Mouse (Mus musculus) midbrain, embryonic 13.5 days (tissue): ENCODE results near the gene Rfx8. TPM values are rescaled to one million over a fixed set of nuclear protein-coding genes. Genes with fewer than 3 reads are reported as not detected.

Source experiments
- ATAC-seq: fragments of 200-750 bp; cut with Nextera tagmentation; 2 replicates; pipeline ENCODE4 v1.8.0; 2017; ENCODE audit warnings: mild to moderate bottlenecking, moderate TSS enrichment, moderate library complexity
- H3K27ac ChIP-seq: fragments of 300-500 bp; sonication (generic); 2 replicates; pipeline ENCODE4 v1.5.1; 2015; ENCODE audit warnings: inconsistent platforms, mild to moderate bottlenecking, moderate library complexity
- H3K27me3 ChIP-seq: fragments of 300-500 bp; sonication (generic); 2 replicates; pipeline ENCODE4 v1.6.1; 2015; ENCODE audit warnings: mild to moderate bottlenecking, inconsistent platforms
- H3K36me3 ChIP-seq: fragments of 300-500 bp; sonication (generic); 2 replicates; pipeline ENCODE4 v1.6.1; 2015; ENCODE audit warnings: mild to moderate bottlenecking, inconsistent platforms
- H3K4me1 ChIP-seq: fragments of 300-500 bp; sonication (generic); replicated peaks from 2 replicates; pipeline ENCODE4 v1.6.1; 2015; ENCODE audit warnings: inconsistent platforms
- H3K4me2 ChIP-seq: fragments of 300-500 bp; sonication (generic); replicated peaks from 2 replicates; pipeline ENCODE4 v1.6.1; 2015; ENCODE audit warnings: moderate library complexity, mild to moderate bottlenecking, inconsistent platforms
- H3K4me3 ChIP-seq: fragments of 300-500 bp; sonication (generic); replicated peaks from 2 replicates; pipeline ENCODE4 v1.5.1; 2015; ENCODE audit warnings: mild to moderate bottlenecking, inconsistent platforms
- H3K9ac ChIP-seq: fragments of 300-500 bp; sonication (generic); replicated peaks from 2 replicates; pipeline ENCODE4 v1.6.1; 2015; ENCODE audit warnings: mild to moderate bottlenecking, inconsistent platforms
- H3K9me3 ChIP-seq: fragments of 300-500 bp; sonication (generic); 2 replicates; pipeline ENCODE4 v1.6.1; 2016; ENCODE audit warnings: mild to moderate bottlenecking, inconsistent platforms
- WGBS: fragments of 180-500 bp; shearing (Covaris S2); methylation state at CpG from one replicate; pipeline ENCODE4 v1.1.7; 2015; 5-methylcytosine and 5-hydroxymethylcytosine counted together
- polyA plus RNA-seq: library from polyadenylated mRNA; unstranded; fragments of >200 nt; fragmentation: Nextera tagmentation; extraction: Ambion mirVana; gene quantifications from 2 replicates; pipeline ENCODE4 v1.2.1, GENCODE M21; 2015

Rfx8 gene
- polyA plus RNA-seq, 1 experiment from 2014 or later, result 0.28 TPM

DNA sequence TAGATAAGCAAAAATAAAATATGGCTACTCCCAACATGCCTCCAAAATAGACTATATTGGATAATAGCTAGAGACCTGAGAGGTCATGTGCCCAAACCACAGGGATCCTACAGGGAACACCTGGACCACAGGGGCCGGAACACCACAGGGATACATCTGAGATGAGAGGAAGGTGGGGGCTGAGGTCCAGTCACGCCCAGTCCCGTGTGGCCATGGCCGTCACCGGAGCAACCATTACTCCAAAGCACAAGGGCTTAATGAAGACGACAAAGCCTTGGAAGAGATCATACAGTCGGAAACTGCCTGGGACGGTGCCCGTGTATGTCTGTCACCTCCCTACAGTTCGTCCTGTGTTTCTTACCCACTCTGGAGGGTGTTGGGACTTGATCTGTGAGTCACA, 13.1 kb upstream of the Rfx8 start:
- H3K9me3 ChIP-seq, result no peaks in the 10 kb centered on the region
- H3K27ac ChIP-seq, result no peak overlapping the region
- H3K9ac ChIP-seq, result no peak overlapping the region
- 93% methylated on average over 10 of the region's 10 CpGs for WGBS
- no peak for ATAC-seq
- peaks cover 27% of the 10 kb centered on the region for H3K4me1 ChIP-seq
- no peak overlapping the region for H3K4me2 ChIP-seq
- no peaks in the 10 kb centered on the region for H3K36me3 ChIP-seq
- no peak overlapping the region for H3K4me3 ChIP-seq
- no peaks in the 10 kb centered on the region for H3K27me3 ChIP-seq

DNA sequence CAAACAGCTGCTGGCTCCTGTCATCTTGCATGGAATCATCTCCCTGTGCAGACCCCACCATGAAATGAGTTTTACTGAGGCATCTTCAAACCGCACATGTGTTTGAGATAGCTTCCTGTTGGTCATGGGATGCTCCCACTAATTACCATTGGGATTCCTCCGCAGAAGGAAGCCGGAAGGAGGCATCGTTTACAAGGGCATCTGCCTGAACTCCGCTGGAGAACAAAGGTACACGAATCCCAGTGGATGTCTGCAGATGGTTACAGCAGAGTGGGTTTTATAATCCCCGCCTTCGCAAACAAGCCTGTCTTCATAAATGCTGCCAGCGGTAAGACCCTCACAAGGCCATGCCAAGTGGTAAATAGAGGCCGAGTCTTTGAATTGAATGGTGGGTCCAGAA, 11.3 kb upstream of the Rfx8 start:
- Histone ChIP-seq H3K27me3 (no peaks in the 10 kb centered on the region), H3K9me3 (no peaks in the 10 kb centered on the region), H3K27ac (no peak overlapping the region), H3K4me1 (peaks cover 27% of the 10 kb centered on the region), H3K4me3 (no peak overlapping the region), H3K4me2 (no peak overlapping the region), H3K36me3 (no peaks in the 10 kb centered on the region), H3K9ac (no peak overlapping the region)
- ATAC-seq, result peak; percentile 40; the same call in 1 of the 2 replicates
- WGBS, result 56% methylated on average over 10 of the region's 10 CpGs

DNA sequence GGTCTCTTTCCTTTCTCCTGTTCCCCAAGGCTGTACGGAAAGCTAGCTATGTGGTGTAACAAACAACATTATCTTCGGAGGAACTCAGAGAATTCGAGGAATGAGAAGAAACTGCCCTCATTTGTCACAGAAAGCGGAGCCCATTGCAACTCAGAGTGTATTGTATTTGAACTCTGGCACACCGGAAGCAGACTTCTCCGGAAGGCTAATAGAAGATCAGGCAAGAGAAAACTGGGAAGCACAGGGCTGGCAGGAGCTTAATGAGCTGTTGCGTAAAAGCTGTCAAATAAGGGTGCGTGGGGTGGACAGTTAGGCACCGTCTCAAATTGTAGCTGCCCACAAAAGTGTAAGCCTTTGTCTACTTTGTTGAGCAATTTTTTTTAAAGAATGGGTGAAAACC, 10.7 kb upstream of the Rfx8 start:
- no peak for ATAC-seq
- Histone ChIP-seq H3K27ac (no peak overlapping the region), H3K9ac (no peak overlapping the region), H3K4me3 (no peak overlapping the region), H3K36me3 (no peaks in the 10 kb centered on the region), H3K4me2 (no peak overlapping the region), H3K9me3 (no peaks in the 10 kb centered on the region), H3K27me3 (no peaks in the 10 kb centered on the region), H3K4me1 (peaks cover 27% of the 10 kb centered on the region)
- WGBS, result 64% methylated on average over 9 of the region's 9 CpGs

DNA sequence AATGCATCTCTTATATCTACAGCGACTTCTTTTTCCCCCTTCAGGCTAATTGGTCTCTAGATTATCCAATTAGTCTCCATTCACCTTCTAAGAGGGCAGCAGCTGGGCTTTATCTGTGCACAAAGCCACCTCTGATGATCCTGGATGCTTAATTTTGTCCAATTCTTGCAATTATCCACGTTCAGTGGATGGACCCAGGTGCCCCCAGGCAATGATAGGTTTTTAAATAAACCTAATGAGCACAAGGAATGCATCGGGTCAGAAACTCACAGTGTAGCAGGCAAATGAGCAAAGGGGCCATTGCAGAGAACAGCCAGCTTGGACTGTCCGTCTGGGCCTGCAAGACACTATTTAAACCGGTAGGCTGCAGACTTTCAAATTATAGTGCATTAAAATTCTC, 10.1 kb upstream of the Rfx8 start:
- no peak overlapping the region for H3K27ac ChIP-seq

DNA sequence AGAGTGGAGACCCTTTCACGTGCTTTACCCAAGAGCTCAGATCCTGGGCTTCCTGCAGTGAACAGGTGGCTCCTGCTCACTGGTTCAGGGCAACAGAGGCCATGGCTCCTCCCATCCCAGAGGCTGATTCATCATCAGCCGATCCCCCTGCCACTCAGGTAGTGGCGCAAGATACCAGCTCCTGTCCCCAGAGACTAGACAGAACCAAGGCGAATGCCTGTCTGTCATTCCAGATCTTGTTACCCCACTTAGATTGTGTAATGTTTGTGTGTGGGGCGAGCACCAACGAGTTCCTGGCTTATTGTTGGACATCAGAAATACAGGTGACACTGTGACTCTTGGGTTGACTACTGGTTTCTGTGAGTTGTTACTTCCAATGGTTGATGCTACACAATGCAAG, 9.1 kb upstream of the Rfx8 start:
- no peak overlapping the region for H3K9ac ChIP-seq
- no peak overlapping the region for H3K4me3 ChIP-seq
- H3K36me3 ChIP-seq, result no peaks in the 10 kb centered on the region
- H3K9me3 ChIP-seq, result no peaks in the 10 kb centered on the region
- no peak overlapping the region for H3K4me2 ChIP-seq
- WGBS, result 87% methylated on average over 6 of the region's 6 CpGs
- no peak overlapping the region for H3K27ac ChIP-seq
- ATAC-seq, result no peak
- H3K27me3 ChIP-seq, result no peaks in the 10 kb centered on the region
- peaks cover 20% of the 10 kb centered on the region for H3K4me1 ChIP-seq

More for the DNA sequence above, 10.1 kb upstream of the Rfx8 start:
- ATAC-seq, result peak; percentile 55
- H3K4me2 ChIP-seq, result no peak overlapping the region
- peaks cover 23% of the 10 kb centered on the region for H3K4me1 ChIP-seq
- H3K27me3 ChIP-seq, result no peaks in the 10 kb centered on the region
- H3K9ac ChIP-seq, result no peak overlapping the region
- H3K4me3 ChIP-seq, result no peak overlapping the region
- 36% methylated on average over 5 of the region's 5 CpGs for WGBS
- no peaks in the 10 kb centered on the region for H3K9me3 ChIP-seq
- H3K36me3 ChIP-seq, result no peaks in the 10 kb centered on the region

DNA sequence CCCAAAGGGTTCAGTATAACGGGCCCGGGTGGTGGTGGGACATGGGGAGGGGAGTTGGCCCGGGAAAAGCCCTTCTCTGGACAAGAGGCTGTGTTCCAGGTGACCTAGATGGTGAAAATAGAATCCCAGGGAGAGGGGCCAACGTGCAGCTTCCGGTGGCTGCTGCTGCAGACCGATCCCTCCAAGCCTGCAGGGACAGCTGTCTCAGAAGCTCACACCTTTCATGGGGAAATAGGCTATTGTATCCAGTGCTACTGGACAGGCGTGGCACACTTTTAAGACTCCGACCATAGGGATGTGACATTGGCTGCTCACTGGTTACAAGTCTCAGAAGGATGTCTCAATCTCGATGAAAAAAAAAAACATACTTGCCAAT, 542 bp upstream of the Rfx8 start:
- peak; percentile 43; the same call in 1 of the 2 replicates for ATAC-seq
- Histone ChIP-seq H3K4me1 (peaks cover 11% of the 10 kb centered on the region; the same call in 1 of the 2 replicates), H3K36me3 (no peaks in the 10 kb centered on the region), H3K9me3 (no peaks in the 10 kb centered on the region), H3K9ac (peak overlapping the region; percentile 80; the same call in 1 of the 2 replicates), H3K4me3 (peak overlapping the region; percentile 57), H3K27ac (no peak overlapping the region), H3K4me2 (peak overlapping the region; percentile 90), H3K27me3 (no peaks in the 10 kb centered on the region)
- 20% methylated on average over 9 of the region's 9 CpGs for WGBS

DNA sequence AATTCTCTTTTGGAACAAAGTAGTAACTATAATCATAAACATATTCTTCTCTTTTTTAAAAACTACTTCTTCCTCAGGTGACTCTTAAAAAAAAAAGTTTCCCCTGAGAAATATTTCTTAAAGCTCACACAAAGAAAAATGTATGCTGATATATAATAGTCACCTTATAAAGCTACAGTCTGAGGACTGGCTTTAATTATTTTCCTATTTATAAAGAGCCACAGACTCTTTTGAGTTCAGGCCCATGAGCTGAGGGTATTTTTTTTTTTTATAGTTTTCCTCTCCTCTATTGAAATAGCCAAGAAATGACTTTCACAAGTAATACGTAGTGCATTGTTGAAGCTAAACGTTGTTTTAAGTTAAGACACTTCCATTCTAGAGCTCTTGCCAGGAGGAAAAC, 611 bp downstream of the Rfx8 start:
- Histone ChIP-seq H3K4me3 (peak overlapping the region; percentile 57), H3K4me2 (peak overlapping the region; percentile 90), H3K27ac (no peak overlapping the region), H3K4me1 (peaks cover 11% of the 10 kb centered on the region; the same call in 1 of the 2 replicates), H3K9me3 (no peaks in the 10 kb centered on the region), H3K36me3 (no peaks in the 10 kb centered on the region), H3K27me3 (no peaks in the 10 kb centered on the region), H3K9ac (peak overlapping the region; percentile 80)
- no peak for ATAC-seq
- 40% methylated on average over 2 of the region's 2 CpGs for WGBS

DNA sequence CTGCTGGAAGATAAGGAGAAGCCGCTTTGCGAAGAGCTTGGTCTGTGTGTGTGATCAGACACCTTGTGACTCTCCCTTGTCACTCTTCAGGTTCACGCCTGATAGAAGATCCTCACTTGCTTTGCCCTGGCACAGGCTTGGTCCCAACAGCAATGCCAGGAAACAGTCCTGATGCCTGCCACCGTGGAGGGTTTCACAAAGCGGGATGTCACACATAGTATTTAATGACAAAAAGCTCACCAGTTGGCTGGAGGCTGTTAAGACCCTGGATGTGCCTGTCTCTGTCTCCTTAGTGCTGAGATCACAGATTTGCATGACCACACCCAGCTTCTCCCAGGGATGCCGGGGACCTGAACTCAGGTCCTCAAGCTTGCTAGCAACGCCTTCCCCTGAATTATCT, 5.2 kb downstream of the Rfx8 start:
- Histone ChIP-seq H3K9ac (no peak overlapping the region), H3K4me1 (peaks cover 2% of the 10 kb centered on the region; the same call in 1 of the 2 replicates), H3K36me3 (no peaks in the 10 kb centered on the region), H3K4me3 (no peak overlapping the region), H3K9me3 (no peaks in the 10 kb centered on the region), H3K27me3 (no peaks in the 10 kb centered on the region), H3K4me2 (no peak overlapping the region), H3K27ac (no peak overlapping the region)
- no peak for ATAC-seq
- WGBS, result 95% methylated on average over 7 of the region's 7 CpGs

DNA sequence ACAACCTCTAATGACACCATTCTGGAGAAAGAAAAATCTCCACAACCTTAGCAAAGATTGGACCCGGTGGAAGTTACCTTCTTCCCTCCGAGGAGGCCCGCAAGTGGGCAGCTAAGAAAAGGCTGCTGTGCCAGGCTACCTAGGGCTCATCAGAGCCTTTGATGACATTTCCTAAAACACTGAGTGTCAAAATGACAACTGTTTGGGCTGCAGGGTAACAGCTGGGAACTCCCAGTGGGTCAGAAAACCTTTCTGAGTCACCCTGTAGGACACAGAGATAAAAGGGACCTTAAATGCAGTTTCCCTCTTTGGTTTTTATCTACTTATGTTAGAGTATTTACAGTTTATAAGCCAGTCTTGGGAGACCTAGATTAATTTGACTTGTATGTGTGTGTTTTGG, 6.1 kb downstream of the Rfx8 start:
- no peaks in the 10 kb centered on the region for H3K4me1 ChIP-seq
- ATAC-seq, result no peak
- no peak overlapping the region for H3K4me3 ChIP-seq
- H3K36me3 ChIP-seq, result no peaks in the 10 kb centered on the region
- H3K27ac ChIP-seq, result no peak overlapping the region
- 89% methylated on average over 3 of the region's 3 CpGs for WGBS
- no peaks in the 10 kb centered on the region for H3K9me3 ChIP-seq
- H3K9ac ChIP-seq, result no peak overlapping the region
- no peaks in the 10 kb centered on the region for H3K27me3 ChIP-seq
- H3K4me2 ChIP-seq, result no peak overlapping the region

DNA sequence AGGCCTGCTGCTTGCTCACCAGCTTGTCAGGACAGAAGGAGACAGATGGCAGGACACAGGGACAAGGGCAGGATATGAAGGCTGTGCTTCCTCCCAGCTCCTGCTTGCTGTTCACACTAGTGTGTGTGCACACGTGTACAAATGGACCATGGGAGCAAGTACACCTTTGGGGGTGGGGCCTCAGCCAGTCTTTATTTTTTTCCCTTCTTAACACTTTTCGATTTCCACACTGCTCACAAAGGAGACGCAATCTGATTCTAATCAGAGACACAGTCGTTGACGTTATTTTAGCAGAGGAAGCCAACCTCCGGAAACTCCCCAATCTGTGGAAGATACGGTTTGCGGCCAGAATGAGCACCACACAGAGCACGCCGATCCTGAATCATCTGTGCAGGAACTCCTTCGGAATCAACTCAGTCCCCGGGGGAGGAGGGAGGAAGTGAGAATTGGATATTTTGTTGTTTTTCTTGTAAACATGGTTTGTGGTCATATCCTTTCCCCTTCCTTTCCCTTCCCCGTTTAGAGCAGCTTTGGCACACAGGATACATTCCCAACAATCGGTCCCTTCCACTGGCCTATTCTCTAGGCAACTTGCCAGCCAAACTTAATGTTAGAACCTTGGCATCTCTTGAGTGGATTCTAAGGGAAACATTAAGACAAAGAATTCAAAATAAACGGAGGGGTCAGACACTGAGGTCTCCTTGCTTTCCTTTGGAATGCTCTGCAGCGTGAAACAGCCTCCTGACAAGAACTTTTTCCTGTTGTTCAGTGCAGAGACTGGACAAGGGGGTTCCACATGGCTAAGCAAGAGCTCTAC, 6.7 kb downstream of the Rfx8 start:
- no peaks in the 10 kb centered on the region for H3K4me1 ChIP-seq
- WGBS, result 82% methylated on average over 16 of the region's 16 CpGs
- H3K27me3 ChIP-seq, result no peaks in the 10 kb centered on the region
- no peak overlapping the region for H3K4me2 ChIP-seq
- H3K4me3 ChIP-seq, result no peak overlapping the region
- no peak overlapping the region for H3K27ac ChIP-seq
- no peak overlapping the region for H3K9ac ChIP-seq
- no peak for ATAC-seq
- H3K9me3 ChIP-seq, result no peaks in the 10 kb centered on the region
- no peaks in the 10 kb centered on the region for H3K36me3 ChIP-seq

DNA sequence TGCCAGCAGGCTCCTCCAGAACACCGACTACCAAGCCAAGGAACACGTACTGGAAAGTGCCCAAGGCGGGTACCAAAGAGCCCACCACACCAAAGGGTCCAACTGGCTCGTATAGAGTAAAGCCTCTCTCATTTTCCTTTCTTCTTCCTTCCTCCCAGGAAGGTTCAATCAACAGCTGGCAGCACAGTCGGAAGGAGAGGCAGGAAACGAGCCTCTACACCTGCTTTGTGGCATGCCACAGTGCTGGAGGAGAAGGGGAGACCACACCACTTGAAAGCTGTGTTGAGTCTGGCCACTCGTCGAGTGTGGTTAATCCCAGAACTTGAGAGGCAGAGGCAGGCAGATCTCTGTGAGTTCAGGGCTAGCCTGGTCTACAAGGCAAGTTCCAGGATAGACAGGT, 7.5 kb downstream of the Rfx8 start:
- no peak overlapping the region for H3K27ac ChIP-seq
- H3K9me3 ChIP-seq, result no peaks in the 10 kb centered on the region
- no peaks in the 10 kb centered on the region for H3K27me3 ChIP-seq
- ATAC-seq, result no peak
- no peaks in the 10 kb centered on the region for H3K36me3 ChIP-seq
- WGBS, result 91% methylated on average over 8 of the region's 8 CpGs
- no peak overlapping the region for H3K4me2 ChIP-seq
- H3K4me1 ChIP-seq, result no peaks in the 10 kb centered on the region
- no peak overlapping the region for H3K4me3 ChIP-seq
- H3K9ac ChIP-seq, result no peak overlapping the region

DNA sequence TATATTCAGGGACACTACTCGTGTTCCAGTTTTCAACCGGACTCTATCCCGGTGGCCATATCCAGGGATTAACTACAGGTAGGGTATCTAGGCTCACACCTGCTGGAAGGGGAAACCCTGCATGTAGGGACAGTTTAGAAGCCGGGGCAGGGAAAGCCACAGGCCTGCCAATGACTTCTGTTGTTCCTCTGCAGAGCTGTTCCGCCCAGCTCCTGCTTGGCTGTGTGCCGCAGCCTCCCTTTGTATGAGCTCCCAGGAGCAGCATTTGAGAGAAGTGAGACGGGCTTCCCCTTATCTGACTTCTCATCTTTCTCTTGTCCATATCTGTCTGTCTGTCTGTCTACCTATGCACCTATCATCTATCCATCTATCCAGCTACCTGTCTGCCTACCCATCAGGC, 8.5 kb downstream of the Rfx8 start:
- Histone ChIP-seq H3K4me3 (no peak overlapping the region), H3K9me3 (no peaks in the 10 kb centered on the region), H3K4me1 (no peaks in the 10 kb centered on the region), H3K36me3 (no peaks in the 10 kb centered on the region), H3K27me3 (no peaks in the 10 kb centered on the region), H3K9ac (no peak overlapping the region), H3K4me2 (no peak overlapping the region), H3K27ac (no peak overlapping the region)
- ATAC-seq, result no peak
- WGBS, result 94% methylated on average over 7 of the region's 7 CpGs

DNA sequence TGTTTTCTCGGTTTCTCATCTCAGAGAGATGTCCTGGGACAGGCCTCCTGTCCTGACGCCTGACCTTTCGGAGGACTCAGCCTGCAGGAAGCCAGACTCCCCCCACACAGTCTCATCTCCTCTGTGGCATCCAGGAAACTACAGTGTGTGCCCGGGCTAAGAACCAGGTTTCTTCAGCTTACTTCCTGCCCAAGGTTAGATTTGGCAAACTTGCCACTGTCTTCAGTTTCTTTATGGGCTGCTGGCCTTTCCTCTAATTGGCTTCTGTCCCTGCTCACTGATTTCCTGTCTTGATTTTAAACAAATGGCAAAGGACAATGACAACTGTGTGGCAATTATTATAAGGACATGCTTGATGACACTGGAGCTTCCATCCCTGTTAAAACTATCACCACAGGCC, 10.2 kb downstream of the Rfx8 start:
- Histone ChIP-seq H3K27ac (no peak overlapping the region), H3K27me3 (no peaks in the 10 kb centered on the region), H3K9me3 (no peaks in the 10 kb centered on the region), H3K36me3 (no peaks in the 10 kb centered on the region), H3K4me1 (no peaks in the 10 kb centered on the region), H3K4me2 (no peak overlapping the region), H3K4me3 (no peak overlapping the region), H3K9ac (no peak overlapping the region)
- ATAC-seq, result no peak
- WGBS, result 78% methylated on average over 4 of the region's 4 CpGs
